ENCODE assay signal across 9 mouse cellular contexts in the genomic region with DNA sequence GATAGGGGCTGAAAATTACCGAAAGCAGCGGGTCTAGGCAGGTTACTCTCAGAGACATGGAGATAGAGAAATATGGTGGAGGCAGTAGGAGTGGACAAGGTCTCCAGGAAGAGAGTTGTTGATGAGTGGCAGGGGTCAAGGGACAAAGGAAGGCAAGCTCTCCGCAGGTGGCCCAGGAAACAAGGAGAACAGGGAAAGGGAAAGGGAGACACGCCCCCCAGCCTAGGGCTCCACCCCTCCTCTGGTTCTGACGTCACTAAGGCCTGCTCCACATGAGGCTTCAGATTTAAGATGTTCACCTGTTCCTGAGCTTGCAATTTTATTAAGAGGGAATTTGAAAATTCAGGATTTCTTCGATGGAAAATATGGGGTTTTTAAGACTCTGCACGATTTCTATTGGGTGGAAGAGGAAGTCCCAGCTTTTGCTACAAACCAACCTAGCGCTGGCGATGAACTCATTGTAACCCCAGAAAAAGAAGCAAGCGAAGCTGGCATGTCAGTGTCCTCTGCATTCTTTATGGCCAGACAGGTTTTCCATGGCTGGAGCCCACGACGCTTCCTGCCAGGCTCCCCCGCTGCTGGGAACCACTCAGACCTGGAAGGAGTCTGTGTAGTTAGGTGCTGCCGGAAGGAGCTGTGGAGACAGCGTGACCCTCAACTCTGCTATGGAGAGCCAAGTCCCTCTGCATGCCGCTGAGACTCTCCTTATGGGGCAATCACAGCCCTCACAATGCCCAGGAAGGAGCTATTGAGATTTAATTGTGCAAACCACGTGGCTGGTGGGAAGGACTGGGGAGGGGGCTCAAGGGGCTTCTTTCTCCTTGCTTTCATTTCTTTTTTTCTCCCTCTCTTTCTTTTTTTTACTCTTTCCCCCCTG.
DNase-seq lines count a peak whose midpoint lies in the region; ATAC-seq and TF ChIP-seq lines count a peak whose summit lies in the region.
"Had no signal": no experiment of that assay in that cellular context is flagged by ENCODE, and none has a peak within 500 bp of the region (broad histone marks: within the 10 kb centered on the region; RNA-seq: fewer than 3 reads in every experiment).

No protein-coding gene starts in this region.

- peak overlapping the region; percentile 24 for H3K4me2 ChIP-seq in heart, embryonic 14.5 days (ENCODE audit: low read length)
- H3K4me2 ChIP-seq in hindbrain, embryonic 13.5 days: peak overlapping the region; percentile 50

- H3K27me3 ChIP-seq in heart, embryonic 14.5 days (ENCODE audit: control insufficient read depth, insufficient read depth, low read length): no peaks in the 10 kb centered on the region
- peaks cover 62% of the 10 kb centered on the region for H3K27me3 ChIP-seq in hindbrain, embryonic 13.5 days

- TF ChIP-seq CTCF in brain, embryonic 14.5 days (IDR thresholded peaks at IDR 0.05; ENCODE audit: borderline replicate concordance, extremely low read depth, insufficient read depth, insufficient read length): no peak
- TF ChIP-seq CTCF in left cerebral cortex, adult 2 months (IDR thresholded peaks at IDR 0.05): no peak

- H3K4me1 ChIP-seq in heart, embryonic 14.5 days (ENCODE audit: control insufficient read depth in 2 of 2, insufficient read depth in 2 of 2, low read length in 2 of 2): peaks cover 8 to 11% of the 10 kb centered on the region in 2 experiments; a peak in 2 of 4 replicates
- peaks cover 33% of the 10 kb centered on the region for H3K4me1 ChIP-seq in hindbrain, embryonic 13.5 days (replicated peaks)

- no peaks in the 10 kb centered on the region for H3K36me3 ChIP-seq in heart, embryonic 14.5 days (ENCODE audit: control insufficient read depth, insufficient read depth, low read length)
- H3K36me3 ChIP-seq in hindbrain, embryonic 13.5 days: no peaks in the 10 kb centered on the region

- no peaks in the 10 kb centered on the region for H3K9me3 ChIP-seq in heart, embryonic 14.5 days (ENCODE audit: control insufficient read depth, low read length)
- no peaks in the 10 kb centered on the region for H3K9me3 ChIP-seq in hindbrain, embryonic 13.5 days

- intact Hi-C loops in left cerebral cortex, adult 2 months (cut with DNase I): no loop called here

- H3K27ac ChIP-seq in heart, embryonic 14.5 days (replicated peaks in 1 of 2; ENCODE audit: control insufficient read depth in 1 of 2, insufficient read depth in 1 of 2, low read depth in 2 of 2, low read length in 2 of 2): no peak overlapping the region
- H3K27ac ChIP-seq in hindbrain, embryonic 13.5 days: peak overlapping the region; percentile 64
- no peak overlapping the region for H3K27ac ChIP-seq in left cerebral cortex, adult 2 months

- H3K9ac ChIP-seq in heart, embryonic 14.5 days (ENCODE audit: low read length): 0 out of 2 replicates have a peak overlapping the region, but pooled peaks have one; percentile 38
- H3K9ac ChIP-seq in hindbrain, embryonic 13.5 days: peak overlapping the region; percentile 43; the same call in 1 of the 2 replicates

- no peak for TF ChIP-seq POLR2A in brain, embryonic 14.5 days (IDR thresholded peaks at IDR 0.05; ENCODE audit: borderline replicate concordance, extremely low read depth, insufficient read depth, insufficient read length, poor library complexity, severe bottlenecking)

- no peak overlapping the region for H3K4me3 ChIP-seq in heart, embryonic 14.5 days (ENCODE audit: control insufficient read depth in 1 of 2, insufficient read depth in 1 of 2, low read depth in 1 of 2, low read length in 2 of 2)
- H3K4me3 ChIP-seq in hindbrain, embryonic 13.5 days: peak overlapping the region; percentile 17
- H3K4me3 ChIP-seq in left cerebral cortex, adult 2 months: no peak overlapping the region

- DNase-seq in heart, postnatal 4 days: no peak
- DNase-seq in brain, embryonic 14.5 days (ENCODE audit: low read depth): peak; percentile 73
- DNase-seq in neural tube, embryonic 10.5 days (ENCODE audit: extremely low spot score, low spot score): peak; percentile 56
- no peak for DNase-seq in gastrocnemius, adult 18-20 months (ENCODE audit: low spot score)
- DNase-seq in left cerebral cortex, adult 2 months (ENCODE audit: extremely low spot score in 1 of 2, low spot score in 2 of 2): no peak
- DNase-seq: layer of hippocampus, postnatal 36 days had no signal

- ATAC-seq in heart, embryonic 14.5 days (ENCODE audit: insufficient number of reproducible peaks, insufficient read depth, low FRiP score, low read depth): no peak
- peak; percentile 66 for ATAC-seq in hindbrain, embryonic 13.5 days (ENCODE audit: low FRiP score)
- ATAC-seq in CD4-positive, CD25-positive, alpha-beta regulatory T cell, adult 4 months: no peak

- WGBS in heart, embryonic 14.5 days: 41% methylated on average over 17 of the region's 17 CpGs
- WGBS in hindbrain, embryonic 13.5 days: 9% methylated on average over 17 of the region's 17 CpGs

Comparison
In these comparisons a context has a peak if more than half of its experiments do, and no peak if none do; other contexts are left out.
1. DNase-seq: peak in brain, embryonic 14.5 days (single experiment) and neural tube, embryonic 10.5 days (single experiment); none in heart, postnatal 4 days (single experiment), gastrocnemius, adult 18-20 months (single experiment) and left cerebral cortex, adult 2 months (0 of 2).